Mouse (Mus musculus): ENCODE results near the gene Pik3r1. TPM values are rescaled to one million over a fixed set of nuclear protein-coding genes. Genes with fewer than 3 reads are reported as not detected.

Pik3r1 gene
- polyA plus RNA-seq, 1 experiment: 38.5 TPM

DNA sequence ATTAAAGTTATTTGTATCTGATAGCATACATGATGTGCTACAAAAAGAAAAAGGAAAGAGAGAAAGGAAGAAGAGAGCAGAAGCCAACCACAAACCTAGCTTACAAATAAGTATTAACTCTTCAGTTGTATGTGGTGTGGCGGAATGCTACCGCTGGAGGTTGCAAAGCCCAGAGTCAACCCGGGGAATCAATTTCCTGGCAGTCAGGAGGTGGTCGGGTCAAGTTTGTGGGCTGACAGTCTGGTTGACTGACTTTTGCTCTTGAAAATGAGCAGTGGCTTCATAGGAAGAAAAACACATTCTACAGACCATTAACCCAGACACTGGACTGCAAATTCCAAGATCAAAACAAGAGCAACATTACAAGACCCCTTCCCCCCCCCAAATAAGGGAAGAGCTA, 85.6 kb downstream of the Pik3r1 start:
- no peak for DNase-seq (ENCODE audit: low read depth)

GRCm38 (mm10) chr13:101680083-101680482, 87.9 kb downstream of the Pik3r1 start:
- no peak for DNase-seq (ENCODE audit: low read depth)

DNA sequence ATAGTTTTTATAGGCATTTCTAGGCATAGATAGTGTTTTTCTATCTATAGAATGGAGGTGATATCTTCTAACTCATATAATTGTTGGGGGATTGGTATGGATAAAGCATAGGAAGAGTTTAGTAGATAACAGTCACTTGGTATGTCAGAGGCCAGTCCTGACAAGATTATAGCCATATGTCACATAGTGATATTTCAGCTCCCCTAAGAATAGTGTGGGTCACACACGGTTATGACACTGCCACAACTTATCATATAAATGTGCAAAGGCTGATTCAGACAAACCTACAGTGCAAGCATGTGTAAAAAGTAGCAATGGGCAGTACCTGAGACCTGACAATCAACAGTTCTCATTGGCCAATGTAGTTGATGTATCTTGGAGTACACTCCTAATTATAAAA, 89.0 kb downstream of the Pik3r1 start:
- no peak for DNase-seq (ENCODE audit: low read depth)

GRCm38 (mm10) chr13:101678036-101678435, 90.0 kb downstream of the Pik3r1 start:
- no peak for DNase-seq (ENCODE audit: low read depth)

- DNase-seq (ENCODE audit: low read depth): no peak
Observed at GRCm38 (mm10) chr13:101673876-101674275, 94.1 kb downstream of the Pik3r1 start.

DNA sequence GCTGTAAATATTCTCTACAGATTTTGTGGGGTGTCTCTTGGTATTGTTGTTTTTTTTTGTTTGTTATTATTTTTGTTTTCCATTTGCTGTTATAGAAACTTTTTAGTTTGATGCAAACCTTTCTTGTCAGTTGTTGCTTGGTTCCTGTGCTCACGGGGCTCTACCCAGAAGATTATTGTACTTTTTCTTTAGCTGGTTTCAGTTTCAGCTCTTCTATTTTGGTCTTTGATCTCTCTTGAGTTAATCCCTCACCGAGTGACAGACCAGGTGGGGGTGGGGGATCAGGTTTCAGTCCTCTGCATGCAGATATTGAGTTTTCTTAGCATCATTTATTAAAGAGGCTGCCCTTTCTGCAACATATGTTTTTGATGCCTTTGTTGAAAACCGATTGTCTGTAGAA, 99.2 kb downstream of the Pik3r1 start:
- DNase-seq (ENCODE audit: low read depth): no peak

DNA sequence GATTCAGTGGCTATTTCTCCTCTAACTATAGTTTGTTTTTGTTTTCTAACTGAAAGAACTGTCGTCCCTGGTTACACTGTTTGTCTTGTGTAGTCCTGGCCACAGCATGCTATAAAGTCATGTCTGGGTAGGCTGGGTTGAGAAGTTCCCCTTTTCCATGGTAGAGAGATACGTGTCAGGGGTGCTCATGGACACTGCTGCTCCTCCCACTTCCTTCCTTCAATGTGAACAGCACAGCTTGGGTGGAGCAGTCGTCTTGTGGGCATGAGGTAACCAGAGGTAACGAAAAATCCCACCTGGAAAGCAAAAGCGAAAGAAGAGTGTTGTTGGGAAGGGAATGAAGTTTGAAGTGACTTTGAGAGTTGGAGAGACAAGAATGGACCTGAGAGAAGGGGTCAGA, 104.0 kb downstream of the Pik3r1 start:
- DNase-seq (ENCODE audit: low read depth): no peak

DNA sequence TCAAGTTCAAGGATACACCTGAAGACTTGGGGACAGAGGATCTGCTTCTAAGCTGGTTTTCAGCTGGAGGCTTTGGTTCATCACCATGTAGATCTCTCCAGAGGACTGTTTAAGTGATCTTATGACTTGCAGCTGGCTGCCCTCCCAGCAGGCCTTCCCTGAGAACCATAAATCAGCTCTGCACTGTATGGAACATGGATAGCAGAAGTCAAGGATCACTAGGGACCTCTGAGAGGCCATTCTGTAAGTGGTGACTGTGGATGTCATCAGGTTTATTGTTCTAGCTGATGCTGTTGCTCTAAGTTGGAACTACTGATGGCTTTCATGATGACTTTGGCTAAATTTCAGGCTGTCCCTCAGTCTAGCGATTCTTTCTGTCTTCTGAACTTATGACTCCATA, 105.1 kb downstream of the Pik3r1 start:
- no peak for DNase-seq (ENCODE audit: low read depth)

GRCm38 (mm10) chr13:101661567-101661966, 106.5 kb downstream of the Pik3r1 start:
- no peak for DNase-seq (ENCODE audit: low read depth)

DNA sequence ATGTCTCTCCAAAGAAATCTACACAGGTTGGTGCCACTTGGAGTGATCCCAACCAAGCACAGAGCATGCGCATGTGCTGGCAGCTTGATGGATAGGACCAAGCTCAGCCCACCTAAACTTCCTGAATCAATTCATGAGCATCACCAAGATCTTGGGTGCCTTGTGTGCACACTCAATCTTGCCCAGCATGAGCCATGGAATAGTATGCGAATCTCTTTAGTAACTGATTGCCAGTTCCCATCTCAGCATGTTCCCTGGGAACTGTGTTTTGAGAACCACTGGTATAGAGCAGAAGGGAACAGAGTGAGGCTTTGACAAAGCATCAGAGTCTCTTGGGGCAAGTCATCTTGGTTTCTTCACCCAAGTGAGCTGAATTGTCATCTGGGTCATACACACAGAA, 107.8 kb downstream of the Pik3r1 start:
- DNase-seq (ENCODE audit: low read depth): no peak

- DNase-seq (ENCODE audit: low read depth): no peak
Observed at GRCm38 (mm10) chr13:101652131-101652530, 115.9 kb downstream of the Pik3r1 start.

- no peak for DNase-seq (ENCODE audit: low read depth)
Observed at GRCm38 (mm10) chr13:101641632-101642031, 126.4 kb downstream of the Pik3r1 start.

DNA sequence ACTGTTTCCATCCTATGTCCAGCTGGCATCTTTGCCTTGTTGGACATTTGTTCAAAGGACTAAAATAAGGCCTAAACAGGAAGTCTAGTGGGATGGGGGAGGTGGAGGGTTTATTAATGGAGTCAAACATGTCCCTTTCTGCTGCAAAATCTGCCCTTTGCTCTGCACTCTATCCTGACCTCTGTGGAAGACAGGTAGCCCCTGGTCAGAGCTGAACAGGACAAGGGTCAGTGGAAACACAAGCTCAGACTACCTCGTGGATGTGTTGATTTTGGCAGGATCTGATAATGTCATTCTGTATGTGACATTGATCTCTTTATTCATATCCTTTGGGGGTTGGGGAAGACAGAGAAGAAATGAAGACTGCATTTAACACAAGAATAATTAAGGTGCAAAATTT, 132.2 kb downstream of the Pik3r1 start:
- DNase-seq (ENCODE audit: low read depth): no peak

DNA sequence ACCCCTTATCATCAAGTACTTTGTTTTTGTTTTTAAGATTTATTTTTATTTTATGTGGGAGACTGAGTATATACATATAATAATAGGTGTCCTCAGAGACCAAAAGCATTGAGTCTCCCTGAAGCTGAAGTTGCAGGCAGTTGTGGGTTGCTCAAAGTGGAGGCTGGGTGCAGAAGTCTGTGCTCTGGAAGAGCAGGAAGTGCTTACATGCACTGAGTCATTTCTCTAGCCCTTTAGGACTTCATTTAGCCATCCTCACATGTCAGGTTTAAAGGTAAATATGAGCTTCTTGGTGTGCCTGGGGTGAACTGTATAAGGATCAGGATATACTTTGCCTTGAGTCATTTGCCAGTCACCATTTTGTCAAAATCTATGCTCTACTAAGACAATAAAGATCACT, 133.6 kb downstream of the Pik3r1 start:
- DNase-seq (ENCODE audit: low read depth): no peak

GRCm38 (mm10) chr13:101633620-101634019, 134.4 kb downstream of the Pik3r1 start:
- no peak for DNase-seq (ENCODE audit: low read depth)

- no peak for DNase-seq (ENCODE audit: low read depth)
Observed at GRCm38 (mm10) chr13:101632771-101633170, 135.2 kb downstream of the Pik3r1 start.

GRCm38 (mm10) chr13:101631561-101631960, 136.5 kb downstream of the Pik3r1 start:
- no peak for DNase-seq (ENCODE audit: low read depth)

Measured in gonadal fat pad, adult 2 months (tissue).